Mouse (Mus musculus) ZHBTc4 (cell line): ENCODE data around the gene Olfr1109.

Source experiments
- DNase-seq: peaks from one replicate; pipeline ENCODE4 v3.0.0-alpha.2; 2011; ENCODE audit warnings: low read depth, low spot score

Gene Olfr1109

GRCm38 (mm10) chr2:87095908-87096307 lies at the start of gene Olfr1109:
Gene Olfr1109, minus strand, starts transcription at chr2:87096008.
- no peak for DNase-seq

GRCm38 (mm10) chr2:87140200-87140599 lies 44.4 kb upstream of the Olfr1109 start, which contains the start of gene Olfr1110:
Gene Olfr1110, minus strand, starts transcription at chr2:87140300.
- no peak for DNase-seq

- DNase-seq: no peak
These were observed 18.7 kb upstream of the Olfr1109 start, which contains the start of gene Olfr259 for GRCm38 (mm10) chr2:87114467-87114866. Gene Olfr259, minus strand, starts transcription at chr2:87114567.

- no peak for DNase-seq
These were observed 20.1 kb downstream of the Olfr1109 start, which contains the start of gene Olfr1107 for GRCm38 (mm10) chr2:87075717-87076116. Gene Olfr1107, minus strand, starts transcription at chr2:87075817.

GRCm38 (mm10) chr2:87052173-87052572 lies 43.6 kb downstream of the Olfr1109 start, which contains the start of gene Olfr1106:
Gene Olfr1106, minus strand, starts transcription at chr2:87052273.
- no peak for DNase-seq
